Mouse (Mus musculus): Measurements from ENCODE around the gene Usp27x. TPM values are rescaled to one million over a fixed set of nuclear protein-coding genes. Genes with fewer than 3 reads are reported as not detected.

Usp27x gene
- polyA plus RNA-seq, 1 experiment from 2014 or later = 0.64 TPM

- ATAC-seq (ENCODE audit: low read depth) = peak; percentile 44
- WGBS = 31% methylated on average over 21 of the region's 40 CpGs
- Histone ChIP-seq H3K4me3 (ENCODE audit: low read length) (peak overlapping the region; percentile 63), H3K4me1 (replicated peaks; ENCODE audit: control insufficient read depth, insufficient read depth, low read length) (peaks cover 4% of the 10 kb centered on the region; the same call in 1 of the 2 replicates), H3K4me2 (ENCODE audit: low read depth, low read length) (peak overlapping the region; percentile 75), H3K9ac (ENCODE audit: low read length) (peak overlapping the region; percentile 76), H3K27ac (ENCODE audit: low read length) (peak overlapping the region; percentile 93), H3K27me3 (ENCODE audit: control insufficient read depth, insufficient read depth, low read depth, low read length) (no peaks in the 10 kb centered on the region), H3K36me3 (ENCODE audit: control insufficient read depth, insufficient read depth, low read length) (no peaks in the 10 kb centered on the region), H3K9me3 (ENCODE audit: control insufficient read depth, low read length) (no peaks in the 10 kb centered on the region)
Observed at GRCm38 (mm10) chrX:7375322-7375715, 311 bp downstream of the Usp27x start.

DNA sequence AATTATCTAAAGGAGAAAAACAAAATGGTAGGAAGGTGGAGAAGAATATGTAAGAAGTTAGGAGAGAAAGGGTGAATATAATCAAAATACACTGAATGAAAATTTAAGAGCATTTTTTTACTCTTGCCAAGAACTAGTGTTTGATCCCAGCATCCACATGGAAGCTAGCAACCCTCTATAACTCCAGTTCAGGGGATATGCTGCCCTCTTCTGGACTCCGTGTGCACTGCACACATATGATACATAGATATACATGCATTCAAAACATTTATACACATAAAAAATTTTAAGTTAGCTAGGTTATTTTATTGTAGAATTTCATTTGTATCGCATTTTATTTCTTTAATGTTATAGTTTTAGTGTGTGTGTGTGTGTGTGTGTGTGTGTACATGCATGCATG lies 50.2 kb downstream of the Usp27x start:
- H3K9ac ChIP-seq (ENCODE audit: low read length) = no peak overlapping the region
- H3K9me3 ChIP-seq (ENCODE audit: control insufficient read depth, low read length) = no peaks in the 10 kb centered on the region
- 40% methylated on average over 2 of the region's 2 CpGs for WGBS
- H3K4me3 ChIP-seq (ENCODE audit: low read length) = no peak overlapping the region
- no peaks in the 10 kb centered on the region for H3K36me3 ChIP-seq (ENCODE audit: control insufficient read depth, insufficient read depth, low read length)
- no peak for ATAC-seq (ENCODE audit: low read depth)
- H3K27ac ChIP-seq (ENCODE audit: low read length) = no peak overlapping the region
- H3K27me3 ChIP-seq (ENCODE audit: control insufficient read depth, insufficient read depth, low read depth, low read length) = no peaks in the 10 kb centered on the region
- H3K4me1 ChIP-seq (replicated peaks; ENCODE audit: control insufficient read depth, insufficient read depth, low read length) = no peaks in the 10 kb centered on the region
- H3K4me2 ChIP-seq (ENCODE audit: low read depth, low read length) = no peak overlapping the region

- H3K27ac ChIP-seq (ENCODE audit: low read length) = no peak overlapping the region
- ATAC-seq (ENCODE audit: low read depth) = no peak
- H3K9me3 ChIP-seq (ENCODE audit: control insufficient read depth, low read length) = no peaks in the 10 kb centered on the region
- no peak overlapping the region for H3K9ac ChIP-seq (ENCODE audit: low read length)
- H3K27me3 ChIP-seq (ENCODE audit: control insufficient read depth, insufficient read depth, low read depth, low read length) = no peaks in the 10 kb centered on the region
- H3K4me2 ChIP-seq (ENCODE audit: low read depth, low read length) = no peak overlapping the region
- no peak overlapping the region for H3K4me3 ChIP-seq (ENCODE audit: low read length)
- no peaks in the 10 kb centered on the region for H3K36me3 ChIP-seq (ENCODE audit: control insufficient read depth, insufficient read depth, low read length)
- no peaks in the 10 kb centered on the region for H3K4me1 ChIP-seq (replicated peaks; ENCODE audit: control insufficient read depth, insufficient read depth, low read length)
- 7% methylated on average over 7 of the region's 7 CpGs for WGBS
Observed at GRCm38 (mm10) chrX:7322288-7322687, 53.3 kb downstream of the Usp27x start.

Other genes starting within 250 kb of the Usp27x start
- gene Clcn5, start 56.5 kb downstream of the Usp27x start, polyA plus RNA-seq (2015; fragmentation: Nextera tagmentation; extraction: Ambion mirVana) = 9.9 TPM in 2 replicates
- gene Foxp3, start 197.8 kb upstream of the Usp27x start, polyA plus RNA-seq (2015; fragmentation: Nextera tagmentation; extraction: Ambion mirVana) = 0.11 TPM in 1 of 2 replicates, not detected in the other
- 1.4 and 1.5 TPM in 2 replicates for gene Ppp1r3f, start 198.5 kb upstream of the Usp27x start, polyA plus RNA-seq (2015; fragmentation: Nextera tagmentation; extraction: Ambion mirVana)
- gene Ccdc22, start 229.7 kb upstream of the Usp27x start, polyA plus RNA-seq (2015; fragmentation: Nextera tagmentation; extraction: Ambion mirVana) = 29.9 and 30.2 TPM in 2 replicates
- 0.08 TPM in 1 of 2 replicates, not detected in the other for gene Cacna1f, start 231.3 kb upstream of the Usp27x start, polyA plus RNA-seq (2015; fragmentation: Nextera tagmentation; extraction: Ambion mirVana)

Data from lung, embryonic 16.5 days (tissue).